Mouse (Mus musculus) myocyte (in vitro differentiated cells): ENCODE measurements around the gene Gm12887. TPM values are rescaled to one million over a fixed set of nuclear protein-coding genes. Genes with fewer than 3 reads are reported as not detected.

Source experiments
- H3K27me3 ChIP-seq: one replicate; pipeline ENCODE4 v1.6.1; 2011; ENCODE audit not compliant: control insufficient read depth, insufficient read depth, insufficient read length
- H3K36me3 ChIP-seq: one replicate; pipeline ENCODE4 v1.6.1; 2011; ENCODE audit not compliant: control insufficient read depth, insufficient read depth
- H3K4me2 ChIP-seq: one replicate; pipeline ENCODE4 v1.6.1; 2011; ENCODE audit warnings: low read depth, control low read depth
- H3K4me3 ChIP-seq: one replicate; pipeline ENCODE4 v1.5.1; 2011; ENCODE audit warnings: mild to moderate bottlenecking, control low read depth, moderate library complexity
- H3K79me2 ChIP-seq: one replicate; pipeline ENCODE4 v1.6.1; 2011; ENCODE audit not compliant: control insufficient read depth, insufficient read depth
- H3ac ChIP-seq: one replicate; pipeline ENCODE4 v1.6.1; 2011; ENCODE audit not compliant: control insufficient read depth, insufficient read length
- CEBPB ChIP-seq: IDR thresholded peaks from 2 replicates; pipeline ENCODE4 v1.6.1; 2011; ENCODE audit warnings: mild to moderate bottlenecking, moderate library complexity; ENCODE audit not compliant: poor library complexity, insufficient read depth, severe bottlenecking
- E2F4 ChIP-seq: IDR thresholded peaks from one replicate; pipeline ENCODE4 v1.6.1; 2011; ENCODE audit warnings: mild to moderate bottlenecking, control low read depth, moderate library complexity; ENCODE audit not compliant: insufficient read depth
- MAX ChIP-seq: IDR thresholded peaks from one replicate; pipeline ENCODE4 v1.6.1; 2011; ENCODE audit warnings: low read depth, mild to moderate bottlenecking, control low read depth
- MYOD1 ChIP-seq, 3 experiments: IDR thresholded peaks; one replicate each; pipeline ENCODE4 v1.6.1; 2011; ENCODE audit warnings: control low read depth in 2 of 3, low read depth in 2 of 3, mild to moderate bottlenecking in 2 of 3, moderate library complexity in 1 of 3; ENCODE audit not compliant: insufficient read length in 2 of 3, control insufficient read depth in 1 of 3
- MYOG ChIP-seq, 3 experiments: IDR thresholded peaks; one replicate each; pipeline ENCODE4 v1.6.1; 2011; ENCODE audit warnings: control low read depth in 2 of 3, low read depth in 2 of 3, mild to moderate bottlenecking in 2 of 3; ENCODE audit not compliant: insufficient read length in 2 of 3, control insufficient read depth in 1 of 3, insufficient read depth in 1 of 3
- POLR2A ChIP-seq: IDR thresholded peaks from one replicate; pipeline ENCODE4 v1.6.1; 2011; ENCODE audit warnings: low read depth, mild to moderate bottlenecking, control low read depth, moderate library complexity; ENCODE audit not compliant: insufficient read length
- POLR2AphosphoS2 ChIP-seq: IDR thresholded peaks from one replicate; pipeline ENCODE4 v1.6.1; 2011; ENCODE audit warnings: low read depth, control low read depth; ENCODE audit not compliant: insufficient read length
- REST ChIP-seq: IDR thresholded peaks from one replicate; pipeline ENCODE4 v1.6.1; 2011; ENCODE audit warnings: mild to moderate bottlenecking, control low read depth, moderate library complexity; ENCODE audit not compliant: insufficient read depth, insufficient read length
- SRF ChIP-seq: IDR thresholded peaks from one replicate; pipeline ENCODE4 v1.6.1; 2011; ENCODE audit warnings: low read depth; ENCODE audit not compliant: control insufficient read depth, insufficient read length
- TCF12 ChIP-seq: IDR thresholded peaks from one replicate; pipeline ENCODE4 v1.6.1; 2011; ENCODE audit warnings: mild to moderate bottlenecking, control low read depth; ENCODE audit not compliant: poor library complexity, insufficient read depth, severe bottlenecking
- TCF3 ChIP-seq: IDR thresholded peaks from one replicate; pipeline ENCODE4 v1.6.1; 2011; ENCODE audit warnings: low read depth, control low read depth; ENCODE audit not compliant: insufficient read length
- USF1 ChIP-seq: IDR thresholded peaks from one replicate; pipeline ENCODE4 v1.6.1; 2011; ENCODE audit warnings: low read depth, mild to moderate bottlenecking, control low read depth, moderate library complexity
- polyA plus RNA-seq: library from polyadenylated mRNA; unstranded; fragments of >200 nt; fragmentation: generic; extraction: Trizol; gene quantifications from one replicate; pipeline ENCODE4 v1.2.1, GENCODE M21; 2012; ENCODE audit warnings: missing spikeins

Gm12887 gene
- not detected for polyA plus RNA-seq

- TF ChIP-seq POLR2AphosphoS2, result no peak
- TF ChIP-seq REST, result no peak
- H3K4me2 ChIP-seq, result no peak within 1 kb of the TSS
- no peak within 1 kb of the TSS for H3K4me3 ChIP-seq
- H3K36me3 ChIP-seq, result no peaks in the 10 kb centered on the region
- H3K79me2 ChIP-seq, result no peaks in the 10 kb centered on the region
- H3ac ChIP-seq, result no peak within 1 kb of the TSS
- H3K27me3 ChIP-seq, result no peaks in the 10 kb centered on the region
Observed at GRCm38 (mm10) chr4:121622003-121622402, at the start of gene Gm12887. Gene Gm12887, minus strand, starts transcription at chr4:121622103.

GRCm38 (mm10) chr4:121657040-121657439 is 35.1 kb upstream of the Gm12887 start:
- Histone ChIP-seq H3ac (no peak overlapping the region), H3K27me3 (no peaks in the 10 kb centered on the region), H3K4me2 (no peak overlapping the region), H3K4me3 (no peak overlapping the region), H3K79me2 (no peaks in the 10 kb centered on the region), H3K36me3 (no peaks in the 10 kb centered on the region)
- no peak for TF ChIP-seq CEBPB
- no peak for TF ChIP-seq REST
- no peak for TF ChIP-seq POLR2AphosphoS2
- TF ChIP-seq TCF12, result no peak
- no peak for TF ChIP-seq E2F4
- no peak for TF ChIP-seq TCF3
- TF ChIP-seq MYOD1 (IDR thresholded peaks at IDR 0.05; ENCODE audit: control insufficient read depth in 1 of 3, insufficient read length in 2 of 3, low read depth in 2 of 3), result no peak
- TF ChIP-seq SRF, result no peak
- no peak for TF ChIP-seq USF1
- TF ChIP-seq POLR2A, result no peak
- no peak for TF ChIP-seq MAX
- TF ChIP-seq MYOG (IDR thresholded peaks at IDR 0.05; ENCODE audit: control insufficient read depth in 1 of 3, insufficient read depth in 1 of 3, insufficient read length in 2 of 3, low read depth in 2 of 3), result no peak

Other genes starting within 250 kb of the Gm12887 start
- not detected for gene Gm12886, start 199.0 kb downstream of the Gm12887 start, polyA plus RNA-seq